Mouse (Mus musculus): ENCODE measurements around the gene Olfr1362. TPM values are rescaled to one million over a fixed set of nuclear protein-coding genes. Genes with fewer than 3 reads are reported as not detected.

Olfr1362 gene
- not detected in 2 replicates for polyA plus RNA-seq (2014; fragmentation: Nextera tagmentation; extraction: Ambion mirVana)

DNA sequence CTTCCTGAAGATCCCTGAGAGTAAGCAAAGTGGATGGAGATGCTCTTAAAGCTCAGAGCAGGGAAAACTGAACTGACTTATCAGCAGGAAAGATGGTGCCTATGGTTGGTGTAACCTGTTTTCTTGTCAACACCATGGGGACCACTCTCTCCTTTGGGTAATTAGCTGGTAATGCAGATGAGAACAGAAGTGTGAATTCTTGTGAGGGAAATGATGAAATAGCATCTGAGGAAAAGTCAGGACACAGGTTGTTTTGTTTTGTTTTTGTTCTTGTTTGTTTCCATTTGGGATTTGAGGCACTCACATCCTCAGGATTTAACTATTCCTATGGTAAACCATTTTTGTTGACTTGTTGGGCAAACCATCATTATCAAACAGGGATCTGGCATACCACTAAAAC lies at the start of gene Olfr1362:
Gene Olfr1362 (minus strand): TSS at position 101 of the 400 bp plus-strand sequence.
- ATAC-seq (ENCODE audit: low read depth) (no peak), DNase-seq (ENCODE audit: low spot score) (peak; percentile 1)
- H3K27ac ChIP-seq (replicated peaks; ENCODE audit: low read depth, low read length): no peak within 1 kb of the TSS
- H3K9ac ChIP-seq (ENCODE audit: low read depth, low read length): no peak within 1 kb of the TSS
- no peaks in the 10 kb centered on the region for H3K9me3 ChIP-seq (ENCODE audit: control insufficient read depth, low read length)
- no peaks in the 10 kb centered on the region for H3K27me3 ChIP-seq (replicated peaks; ENCODE audit: control insufficient read depth, insufficient read depth, low read length)
- no peaks in the 10 kb centered on the region for H3K4me1 ChIP-seq (ENCODE audit: control insufficient read depth, insufficient read depth, low read length)
- H3K36me3 ChIP-seq (ENCODE audit: control insufficient read depth, insufficient read depth, low read length): no peaks in the 10 kb centered on the region
- H3K4me2 ChIP-seq (ENCODE audit: low read depth, low read length): no peak within 1 kb of the TSS
- no peak within 1 kb of the TSS for H3K4me3 ChIP-seq (ENCODE audit: low read depth, low read length)

DNA sequence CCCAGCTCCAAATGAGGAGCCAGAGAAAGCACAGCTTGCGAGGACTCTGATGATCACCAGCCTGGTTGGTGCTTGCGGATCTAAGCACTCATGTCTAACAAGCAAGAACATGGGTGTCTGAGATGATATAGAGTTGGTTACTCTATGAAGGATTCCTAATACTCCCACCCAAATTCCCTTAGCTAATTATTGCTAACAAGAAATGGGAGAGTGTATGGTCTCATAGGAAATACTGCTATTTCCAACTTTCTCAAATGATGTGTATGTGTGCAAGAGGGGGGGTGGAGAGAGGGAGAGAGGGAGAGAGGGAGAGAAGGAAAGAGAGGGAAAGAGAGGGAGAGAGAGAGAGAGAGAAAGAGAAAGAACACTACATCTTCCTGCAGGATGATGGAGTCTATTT lies 49.5 kb upstream of the Olfr1362 start, which contains the start of gene Olfr1361:
Gene Olfr1361 (minus strand): TSS at position 101 of the 400 bp plus-strand sequence.
- DNase-seq (ENCODE audit: low spot score) (no peak), ATAC-seq (ENCODE audit: low read depth) (no peak)
- Histone ChIP-seq H3K36me3 (ENCODE audit: control insufficient read depth, insufficient read depth, low read length) (no peaks in the 10 kb centered on the region), H3K27me3 (replicated peaks; ENCODE audit: control insufficient read depth, insufficient read depth, low read length) (no peaks in the 10 kb centered on the region), H3K9ac (ENCODE audit: low read depth, low read length) (no peak within 1 kb of the TSS), H3K4me2 (ENCODE audit: low read depth, low read length) (no peak within 1 kb of the TSS), H3K9me3 (ENCODE audit: control insufficient read depth, low read length) (no peaks in the 10 kb centered on the region), H3K4me1 (ENCODE audit: control insufficient read depth, insufficient read depth, low read length) (no peaks in the 10 kb centered on the region), H3K27ac (replicated peaks; ENCODE audit: low read depth, low read length) (no peak within 1 kb of the TSS), H3K4me3 (ENCODE audit: low read depth, low read length) (no peak within 1 kb of the TSS)
- 47% methylated on average over 2 of the region's 2 CpGs for WGBS

DNA sequence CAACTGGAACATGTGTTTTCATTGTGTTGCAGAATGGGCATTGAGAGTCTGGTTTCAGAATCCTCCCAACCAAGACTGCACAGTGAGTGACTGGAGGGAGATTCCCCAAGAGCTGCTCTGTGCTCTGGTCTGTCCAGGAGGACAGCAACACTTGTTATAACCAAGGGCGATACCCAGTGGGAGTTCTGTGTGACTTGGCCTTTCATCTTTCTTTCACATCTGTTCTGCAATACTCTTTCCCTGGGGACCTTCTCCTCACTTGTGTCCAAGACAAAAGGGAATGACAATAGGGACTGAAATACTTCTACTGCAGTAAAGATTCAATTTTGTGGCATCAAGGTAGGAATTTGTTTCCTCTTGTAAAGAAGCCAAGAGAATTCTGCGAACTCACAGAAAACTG lies 28.6 kb upstream of the Olfr1362 start, which contains the start of gene Olfr11:
Gene Olfr11 (minus strand): TSS at position 101 of the 400 bp plus-strand sequence.
- H3K4me1 ChIP-seq (ENCODE audit: control insufficient read depth, insufficient read depth, low read length): no peaks in the 10 kb centered on the region
- no peaks in the 10 kb centered on the region for H3K9me3 ChIP-seq (ENCODE audit: control insufficient read depth, low read length)
- H3K4me3 ChIP-seq (ENCODE audit: low read depth, low read length): no peak within 1 kb of the TSS
- DNase-seq (ENCODE audit: low spot score) (no peak), ATAC-seq (ENCODE audit: low read depth) (no peak)
- no peaks in the 10 kb centered on the region for H3K27me3 ChIP-seq (replicated peaks; ENCODE audit: control insufficient read depth, insufficient read depth, low read length)
- no peak within 1 kb of the TSS for H3K4me2 ChIP-seq (ENCODE audit: low read depth, low read length)
- 88% methylated on average over 2 of the region's 2 CpGs for WGBS
- H3K9ac ChIP-seq (ENCODE audit: low read depth, low read length): no peak within 1 kb of the TSS
- no peaks in the 10 kb centered on the region for H3K36me3 ChIP-seq (ENCODE audit: control insufficient read depth, insufficient read depth, low read length)
- no peak within 1 kb of the TSS for H3K27ac ChIP-seq (replicated peaks; ENCODE audit: low read depth, low read length)

DNA sequence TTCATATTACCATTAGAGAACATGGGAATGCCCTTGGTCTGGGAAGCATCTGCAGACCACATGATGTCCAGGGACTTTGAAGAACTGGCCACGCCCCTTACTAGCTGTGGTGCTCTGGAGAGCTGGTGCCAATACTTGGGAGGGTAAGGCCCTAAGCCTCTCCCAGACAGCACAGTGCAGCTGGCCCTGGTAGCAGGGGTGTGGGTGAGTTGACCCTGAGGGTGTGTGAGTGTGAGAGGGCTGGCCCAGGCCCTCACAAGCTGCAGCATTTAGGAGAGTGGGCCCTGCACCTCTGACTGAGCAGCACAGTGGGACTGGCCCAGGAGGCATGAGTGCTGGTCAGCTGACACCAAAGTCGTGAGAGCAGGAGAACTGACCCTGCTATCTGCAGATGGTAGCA lies 22.2 kb downstream of the Olfr1362 start:
- no peak for ATAC-seq (ENCODE audit: low read depth)

DNA sequence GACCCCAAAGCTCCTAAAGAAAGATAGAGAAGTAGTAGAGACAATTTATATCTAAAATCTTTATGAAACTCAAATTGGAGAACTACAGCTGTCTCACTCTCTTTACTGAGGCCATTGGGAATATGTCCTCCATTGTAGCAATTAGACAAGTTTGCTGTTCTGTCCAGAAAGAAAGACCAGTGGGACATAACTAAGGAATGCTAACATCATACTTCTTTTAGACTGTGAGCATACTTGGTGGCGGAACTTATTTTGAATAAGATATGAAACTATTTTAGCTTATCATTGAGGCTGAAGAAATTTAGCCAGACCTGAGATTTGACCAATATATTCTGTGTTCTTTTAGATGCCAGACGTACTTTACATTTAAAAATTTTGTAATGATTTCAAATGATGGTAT lies 32.2 kb downstream of the Olfr1362 start, which contains the start of gene Olfr1364:
Gene Olfr1364 (minus strand): TSS at position 101 of the 400 bp plus-strand sequence.
- WGBS: 82% methylated on average over 2 of the region's 2 CpGs
- no peaks in the 10 kb centered on the region for H3K4me1 ChIP-seq (ENCODE audit: control insufficient read depth, insufficient read depth, low read length)
- no peaks in the 10 kb centered on the region for H3K9me3 ChIP-seq (ENCODE audit: control insufficient read depth, low read length)
- H3K27me3 ChIP-seq (replicated peaks; ENCODE audit: control insufficient read depth, insufficient read depth, low read length): no peaks in the 10 kb centered on the region
- no peak within 1 kb of the TSS for H3K4me3 ChIP-seq (ENCODE audit: low read depth, low read length)
- H3K9ac ChIP-seq (ENCODE audit: low read depth, low read length): no peak within 1 kb of the TSS
- DNase-seq (ENCODE audit: low spot score): no peak
- no peak within 1 kb of the TSS for H3K27ac ChIP-seq (replicated peaks; ENCODE audit: low read depth, low read length)
- H3K36me3 ChIP-seq (ENCODE audit: control insufficient read depth, insufficient read depth, low read length): no peaks in the 10 kb centered on the region
- no peak for ATAC-seq (ENCODE audit: low read depth)
- H3K4me2 ChIP-seq (ENCODE audit: low read depth, low read length): no peak within 1 kb of the TSS

More for the DNA sequence above, 22.2 kb downstream of the Olfr1362 start:
- Histone ChIP-seq H3K4me3 (ENCODE audit: low read depth, low read length) (no peak overlapping the region), H3K9ac (ENCODE audit: low read depth, low read length) (no peak overlapping the region), H3K4me2 (ENCODE audit: low read depth, low read length) (no peak overlapping the region), H3K27me3 (replicated peaks; ENCODE audit: control insufficient read depth, insufficient read depth, low read length) (no peaks in the 10 kb centered on the region), H3K4me1 (ENCODE audit: control insufficient read depth, insufficient read depth, low read length) (no peaks in the 10 kb centered on the region), H3K27ac (replicated peaks; ENCODE audit: low read depth, low read length) (no peak overlapping the region), H3K9me3 (ENCODE audit: control insufficient read depth, low read length) (no peaks in the 10 kb centered on the region), H3K36me3 (ENCODE audit: control insufficient read depth, insufficient read depth, low read length) (no peaks in the 10 kb centered on the region)
- 55% methylated on average over 2 of the region's 2 CpGs for WGBS
- no peak for DNase-seq (ENCODE audit: low spot score)

Other genes starting within 250 kb of the Olfr1362 start
- 62.9 and 70.1 TPM in 2 replicates for gene Zkscan3, start 211.3 kb downstream of the Olfr1362 start, polyA plus RNA-seq (2014; fragmentation: Nextera tagmentation; extraction: Ambion mirVana)
- 2.3 and 2.5 TPM in 2 replicates for gene Pgbd1, start 173.0 kb downstream of the Olfr1362 start, polyA plus RNA-seq (2014; fragmentation: Nextera tagmentation; extraction: Ambion mirVana)
- gene Zscan26, start 160.3 kb downstream of the Olfr1362 start, polyA plus RNA-seq (2014; fragmentation: Nextera tagmentation; extraction: Ambion mirVana): 14.1 and 14.9 TPM in 2 replicates
- gene Nkapl, start 145.5 kb downstream of the Olfr1362 start, polyA plus RNA-seq (2014; fragmentation: Nextera tagmentation; extraction: Ambion mirVana): 2.7 and 2.9 TPM in 2 replicates
- gene Zkscan4, start 135.1 kb downstream of the Olfr1362 start, polyA plus RNA-seq (2014; fragmentation: Nextera tagmentation; extraction: Ambion mirVana): 3.3 and 3.4 TPM in 2 replicates
- gene Gm10065, start 134.6 kb downstream of the Olfr1362 start, polyA plus RNA-seq (2014; fragmentation: Nextera tagmentation; extraction: Ambion mirVana): not detected in 2 replicates
- gene AK157302, start 118.8 kb downstream of the Olfr1362 start, polyA plus RNA-seq (2014; fragmentation: Nextera tagmentation; extraction: Ambion mirVana): 0.11 and 0.79 TPM in 2 replicates
- 5.9 and 6.8 TPM in 2 replicates for gene Gm11273, start 112.6 kb downstream of the Olfr1362 start, polyA plus RNA-seq (2014; fragmentation: Nextera tagmentation; extraction: Ambion mirVana)
- 8.5 and 9.8 TPM in 2 replicates for gene Zkscan8, start 82.9 kb downstream of the Olfr1362 start, polyA plus RNA-seq (2014; fragmentation: Nextera tagmentation; extraction: Ambion mirVana)
- 0.14 and 0.28 TPM in 2 replicates for gene Olfr1366, start 71.2 kb downstream of the Olfr1362 start, polyA plus RNA-seq (2014; fragmentation: Nextera tagmentation; extraction: Ambion mirVana)
- gene Olfr1535, start 54.1 kb downstream of the Olfr1362 start, polyA plus RNA-seq (2014; fragmentation: Nextera tagmentation; extraction: Ambion mirVana): 0.12 TPM in 1 of 2 replicates, not detected in the other
- not detected in 2 replicates for gene Olfr1364, start 32.3 kb downstream of the Olfr1362 start, polyA plus RNA-seq (2014; fragmentation: Nextera tagmentation; extraction: Ambion mirVana)
- not detected in 2 replicates for gene Olfr11, start 28.5 kb upstream of the Olfr1362 start, polyA plus RNA-seq (2014; fragmentation: Nextera tagmentation; extraction: Ambion mirVana)
- 0.12 and 0.25 TPM in 2 replicates for gene Olfr1361, start 49.4 kb upstream of the Olfr1362 start, polyA plus RNA-seq (2014; fragmentation: Nextera tagmentation; extraction: Ambion mirVana)
- not detected in 2 replicates for gene Olfr1360, start 63.4 kb upstream of the Olfr1362 start, polyA plus RNA-seq (2014; fragmentation: Nextera tagmentation; extraction: Ambion mirVana)
- gene Olfr1359, start 84.1 kb upstream of the Olfr1362 start, polyA plus RNA-seq (2014; fragmentation: Nextera tagmentation; extraction: Ambion mirVana): 0.31 TPM in 1 of 2 replicates, not detected in the other
- 1.4 and 1.8 TPM in 2 replicates for gene Hist1h2bl, start 102.1 kb upstream of the Olfr1362 start, polyA plus RNA-seq (2014; fragmentation: Nextera tagmentation; extraction: Ambion mirVana)
- gene Hist1h2ai, start 102.4 kb upstream of the Olfr1362 start, polyA plus RNA-seq (2014; fragmentation: Nextera tagmentation; extraction: Ambion mirVana): 10.8 and 14.8 TPM in 2 replicates
- gene Hist1h3h, start 103.6 kb upstream of the Olfr1362 start, polyA plus RNA-seq (2014; fragmentation: Nextera tagmentation; extraction: Ambion mirVana): 9.5 and 9.6 TPM in 2 replicates
- 2.2 and 2.9 TPM in 2 replicates for gene Hist1h2bm, start 108.0 kb upstream of the Olfr1362 start, polyA plus RNA-seq (2014; fragmentation: Nextera tagmentation; extraction: Ambion mirVana)
- 1.2 TPM in 2 replicates for gene Hist1h4j, start 121.0 kb upstream of the Olfr1362 start, polyA plus RNA-seq (2014; fragmentation: Nextera tagmentation; extraction: Ambion mirVana)
- 3.8 and 6.2 TPM in 2 replicates for gene Hist1h4k, start 136.5 kb upstream of the Olfr1362 start, polyA plus RNA-seq (2014; fragmentation: Nextera tagmentation; extraction: Ambion mirVana)
- 5.5 and 8.4 TPM in 2 replicates for gene Hist1h2ak, start 139.8 kb upstream of the Olfr1362 start, polyA plus RNA-seq (2014; fragmentation: Nextera tagmentation; extraction: Ambion mirVana)
- gene Hist1h2bn, start 140.1 kb upstream of the Olfr1362 start, polyA plus RNA-seq (2014; fragmentation: Nextera tagmentation; extraction: Ambion mirVana): 3.5 and 4.1 TPM in 2 replicates
- gene Hist1h1b, start 166.6 kb upstream of the Olfr1362 start, polyA plus RNA-seq (2014; fragmentation: Nextera tagmentation; extraction: Ambion mirVana): 10.0 and 11.8 TPM in 2 replicates
- gene Hist1h3i, start 169.3 kb upstream of the Olfr1362 start, polyA plus RNA-seq (2014; fragmentation: Nextera tagmentation; extraction: Ambion mirVana): 127 and 141 TPM in 2 replicates
- gene Hist1h2an, start 173.2 kb upstream of the Olfr1362 start, polyA plus RNA-seq (2014; fragmentation: Nextera tagmentation; extraction: Ambion mirVana): 6.0 and 6.4 TPM in 2 replicates
- gene Hist1h2bp, start 173.4 kb upstream of the Olfr1362 start, polyA plus RNA-seq (2014; fragmentation: Nextera tagmentation; extraction: Ambion mirVana): 0.56 and 0.61 TPM in 2 replicates
- gene Hist1h2bq, start 196.2 kb upstream of the Olfr1362 start, polyA plus RNA-seq (2014; fragmentation: Nextera tagmentation; extraction: Ambion mirVana): 13.6 and 14.1 TPM in 2 replicates
- not detected in 2 replicates for gene Hist1h2ao, start 196.4 kb upstream of the Olfr1362 start, polyA plus RNA-seq (2014; fragmentation: Nextera tagmentation; extraction: Ambion mirVana)
- not detected in 2 replicates for gene Hist1h4m, start 197.7 kb upstream of the Olfr1362 start, polyA plus RNA-seq (2014; fragmentation: Nextera tagmentation; extraction: Ambion mirVana)
- gene Hist1h4n, start 218.2 kb upstream of the Olfr1362 start, polyA plus RNA-seq (2014; fragmentation: Nextera tagmentation; extraction: Ambion mirVana): 14.1 and 16.4 TPM in 2 replicates
- 2,692 and 2,964 TPM in 2 replicates for gene Hist1h2ap, start 219.5 kb upstream of the Olfr1362 start, polyA plus RNA-seq (2014; fragmentation: Nextera tagmentation; extraction: Ambion mirVana)
- gene Hist1h2br, start 219.7 kb upstream of the Olfr1362 start, polyA plus RNA-seq (2014; fragmentation: Nextera tagmentation; extraction: Ambion mirVana): 13.5 and 14.4 TPM in 2 replicates